Mouse (Mus musculus) heart, embryonic 16.5 days (tissue): ENCODE results near the gene Lrp10. TPM values are rescaled to one million over a fixed set of nuclear protein-coding genes. Genes with fewer than 3 reads are reported as not detected.

ENCODE experiments used
- ATAC-seq: fragments of 200-750 bp; cut with Nextera tagmentation; replicated peaks from 2 replicates; pipeline ENCODE4 v1.8.0; 2017; ENCODE audit warnings: moderate number of reproducible peaks; ENCODE audit not compliant: insufficient read depth, low FRiP score; ENCODE audit errors: extremely low read depth
- H3K27ac ChIP-seq: fragments of 300-500 bp; sonication (generic); 2 replicates; pipeline ENCODE4 v1.5.1; 2014; ENCODE audit warnings: mild to moderate bottlenecking, low read length, control low read depth, moderate library complexity
- H3K27me3 ChIP-seq: fragments of 300-500 bp; sonication (generic); 2 replicates; pipeline ENCODE4 v1.6.1; 2014; ENCODE audit warnings: low read length, mixed read lengths; ENCODE audit not compliant: control insufficient read depth, insufficient read depth
- H3K36me3 ChIP-seq: fragments of 300-500 bp; sonication (generic); 2 replicates; pipeline ENCODE4 v1.6.1; 2014; ENCODE audit not compliant: control insufficient read depth, insufficient read depth
- H3K4me1 ChIP-seq: fragments of 300-500 bp; sonication (generic); 2 replicates; pipeline ENCODE4 v1.6.1; 2014; ENCODE audit warnings: low read length, mixed read lengths; ENCODE audit not compliant: control insufficient read depth, insufficient read depth
- H3K4me2 ChIP-seq: fragments of 300-500 bp; sonication (generic); 2 replicates; pipeline ENCODE4 v1.6.1; 2014; ENCODE audit warnings: low read depth, mild to moderate bottlenecking, control low read depth, low read length
- H3K4me3 ChIP-seq: fragments of 300-500 bp; sonication (generic); 2 replicates; pipeline ENCODE4 v1.5.1; 2014; ENCODE audit warnings: mild to moderate bottlenecking, control low read depth, low read length
- H3K9ac ChIP-seq: fragments of 300-500 bp; sonication (generic); 2 replicates; pipeline ENCODE4 v1.6.1; 2014; ENCODE audit warnings: low read length, control low read depth
- H3K9me3 ChIP-seq: fragments of 300-500 bp; sonication (generic); replicated peaks from 2 replicates; pipeline ENCODE4 v1.6.1; 2016; ENCODE audit warnings: low read length; ENCODE audit not compliant: control insufficient read depth
- WGBS: fragments of 180-500 bp; shearing (Covaris S2); extraction: QIAGEN DNeasy Blood & Tissue Kit; methylation state at CpG from one replicate; pipeline ENCODE4 v1.1.7; 2014; 5-methylcytosine and 5-hydroxymethylcytosine counted together
- polyA plus RNA-seq: library from polyadenylated mRNA; unstranded; fragments of >200 nt; fragmentation: Nextera tagmentation; extraction: Ambion mirVana; gene quantifications from 2 replicates; pipeline ENCODE4 v1.2.1, GENCODE M21; 2015

Gene Lrp10
- polyA plus RNA-seq, 1 experiment from 2014 or later: 45.8 TPM

- Histone ChIP-seq H3K4me3 (no peak overlapping the region), H3K4me2 (no peak overlapping the region), H3K4me1 (0 out of 2 replicates have a peak, but pooled peaks cover 3% of the 10 kb centered on the region), H3K36me3 (no peaks in the 10 kb centered on the region), H3K9me3 (0 out of 2 replicates have a peak, but pooled peaks cover 3% of the 10 kb centered on the region), H3K27me3 (no peaks in the 10 kb centered on the region), H3K9ac (no peak overlapping the region), H3K27ac (no peak overlapping the region)
- 77% methylated on average over 14 of the region's 14 CpGs for WGBS
- ATAC-seq: no peak
Measured at GRCm38 (mm10) chr14:54496706-54497105, 32.8 kb downstream of the Lrp10 start.

GRCm38 (mm10) chr14:54499330-54499729, 35.4 kb downstream of the Lrp10 start:
- H3K27ac ChIP-seq: no peak overlapping the region
- 0 out of 2 replicates have a peak, but pooled peaks cover 3% of the 10 kb centered on the region for H3K9me3 ChIP-seq
- WGBS: 77% methylated on average over 2 of the region's 2 CpGs
- H3K36me3 ChIP-seq: no peaks in the 10 kb centered on the region
- no peak overlapping the region for H3K4me3 ChIP-seq
- H3K27me3 ChIP-seq: no peaks in the 10 kb centered on the region
- H3K4me1 ChIP-seq: no peaks in the 10 kb centered on the region
- no peak overlapping the region for H3K9ac ChIP-seq
- ATAC-seq: 0 out of 2 replicates have a peak, but pooled peaks have one; percentile 45
- no peak overlapping the region for H3K4me2 ChIP-seq

GRCm38 (mm10) chr14:54501365-54501764, 37.4 kb downstream of the Lrp10 start:
- WGBS: 60% methylated on average over 2 of the region's 2 CpGs
- 0 out of 2 replicates have a peak, but pooled peaks cover 3% of the 10 kb centered on the region for H3K9me3 ChIP-seq
- no peak overlapping the region for H3K27ac ChIP-seq
- no peaks in the 10 kb centered on the region for H3K36me3 ChIP-seq
- no peak overlapping the region for H3K4me2 ChIP-seq
- no peak overlapping the region for H3K9ac ChIP-seq
- no peaks in the 10 kb centered on the region for H3K27me3 ChIP-seq
- no peak for ATAC-seq
- H3K4me3 ChIP-seq: no peak overlapping the region
- H3K4me1 ChIP-seq: no peaks in the 10 kb centered on the region

- no peak for ATAC-seq
- no peaks in the 10 kb centered on the region for H3K27me3 ChIP-seq
- WGBS: 67% methylated on average over 2 of the region's 2 CpGs
Measured at GRCm38 (mm10) chr14:54503092-54503491, 39.2 kb downstream of the Lrp10 start.

GRCm38 (mm10) chr14:54509774-54510173, 45.8 kb downstream of the Lrp10 start:
- Histone ChIP-seq H3K4me2 (no peak overlapping the region), H3K9me3 (peaks cover 7% of the 10 kb centered on the region; the same call in 1 of the 2 replicates), H3K4me3 (no peak overlapping the region), H3K27me3 (no peaks in the 10 kb centered on the region), H3K4me1 (no peaks in the 10 kb centered on the region), H3K36me3 (peaks cover 75% of the 10 kb centered on the region), H3K9ac (no peak overlapping the region), H3K27ac (no peak overlapping the region)
- ATAC-seq: no peak
- WGBS: 90% methylated on average over 9 of the region's 9 CpGs

More at GRCm38 (mm10) chr14:54503092-54503491, 39.2 kb downstream of the Lrp10 start:
- Histone ChIP-seq H3K9me3 (0 out of 2 replicates have a peak, but pooled peaks cover 3% of the 10 kb centered on the region), H3K4me2 (no peak overlapping the region), H3K4me3 (no peak overlapping the region), H3K9ac (no peak overlapping the region), H3K27ac (no peak overlapping the region), H3K4me1 (no peaks in the 10 kb centered on the region), H3K36me3 (peaks cover 14% of the 10 kb centered on the region)

- Histone ChIP-seq H3K9me3 (peaks cover 7% of the 10 kb centered on the region; the same call in 1 of the 2 replicates), H3K9ac (peak overlapping the region; percentile 89), H3K27me3 (no peaks in the 10 kb centered on the region), H3K4me3 (peak overlapping the region; percentile 81), H3K27ac (peak overlapping the region; percentile 87), H3K4me2 (peak overlapping the region; percentile 85), H3K36me3 (peaks cover 30% of the 10 kb centered on the region), H3K4me1 (peaks cover 16% of the 10 kb centered on the region)
- 5% methylated on average over 17 of the region's 17 CpGs for WGBS
- ATAC-seq: no peak
Measured at GRCm38 (mm10) chr14:54516710-54517310, 52.9 kb downstream of the Lrp10 start.

Other genes starting within 250 kb of the Lrp10 start
- gene Dad1, start 210.0 kb upstream of the Lrp10 start, polyA plus RNA-seq: 349 and 394 TPM in 2 replicates
- 115 and 119 TPM in 2 replicates for gene Abhd4, start 209.9 kb upstream of the Lrp10 start, polyA plus RNA-seq
- gene Olfr49, start 179.2 kb upstream of the Lrp10 start, polyA plus RNA-seq: not detected in 2 replicates
- gene Oxa1l, start 103.3 kb upstream of the Lrp10 start, polyA plus RNA-seq: 63.1 and 66.5 TPM in 2 replicates
- gene Slc7a7, start 46.4 kb upstream of the Lrp10 start, polyA plus RNA-seq: 8.6 and 12.3 TPM in 2 replicates
- gene Mrpl52, start 37.2 kb upstream of the Lrp10 start, polyA plus RNA-seq: 191 and 212 TPM in 2 replicates
- 89.5 and 99.5 TPM in 2 replicates for gene Mmp14, start 32.5 kb upstream of the Lrp10 start, polyA plus RNA-seq
- gene Rem2, start 12.0 kb downstream of the Lrp10 start, polyA plus RNA-seq: 0.59 and 2.2 TPM in 2 replicates
- gene Prmt5, start 53.4 kb downstream of the Lrp10 start, polyA plus RNA-seq: 55.3 and 57.8 TPM in 2 replicates
- 39.7 and 47.0 TPM in 2 replicates for gene Haus4, start 90.5 kb downstream of the Lrp10 start, polyA plus RNA-seq
- gene Ajuba, start 113.4 kb downstream of the Lrp10 start, polyA plus RNA-seq: 24.9 and 25.5 TPM in 2 replicates
- gene 4931414P19Rik, start 141.9 kb downstream of the Lrp10 start, polyA plus RNA-seq: 6.7 and 7.8 TPM in 2 replicates
- 358 and 367 TPM in 2 replicates for gene Psmb5, start 153.9 kb downstream of the Lrp10 start, polyA plus RNA-seq
- gene Psmb11, start 157.3 kb downstream of the Lrp10 start, polyA plus RNA-seq: 9.5 and 22.3 TPM in 2 replicates
- gene Gm17606, start 176.8 kb downstream of the Lrp10 start, polyA plus RNA-seq: not detected in 2 replicates
- gene Cdh24, start 177.2 kb downstream of the Lrp10 start, polyA plus RNA-seq: 1.4 and 1.9 TPM in 2 replicates
- 42.8 and 49.8 TPM in 2 replicates for gene 1700123O20Rik, start 222.1 kb downstream of the Lrp10 start, polyA plus RNA-seq
- 69.1 and 73.5 TPM in 2 replicates for gene Acin1, start 222.8 kb downstream of the Lrp10 start, polyA plus RNA-seq
- gene Gm29776, start 234.7 kb downstream of the Lrp10 start, polyA plus RNA-seq: 0.17 and 0.18 TPM in 2 replicates
- gene Cebpe, start 248.0 kb downstream of the Lrp10 start, polyA plus RNA-seq: not detected in 2 replicates